Mouse (Mus musculus) forebrain, embryonic 12.5 days (tissue): ENCODE data around the gene Fam170b. TPM values are rescaled to one million over a fixed set of nuclear protein-coding genes. Genes with fewer than 3 reads are reported as not detected.

Source experiments
- ATAC-seq: fragments of 200-750 bp; cut with Nextera tagmentation; 2 replicates; pipeline ENCODE4 v1.8.0; 2017; ENCODE audit warnings: moderate TSS enrichment; ENCODE audit not compliant: low FRiP score
- H3K27ac ChIP-seq: fragments of 300-500 bp; sonication (generic); 2 replicates; pipeline ENCODE4 v1.5.1; 2016; ENCODE audit warnings: mild to moderate bottlenecking
- H3K27me3 ChIP-seq: fragments of 300-500 bp; sonication (generic); 2 replicates; pipeline ENCODE4 v1.6.1; 2016; ENCODE audit warnings: mild to moderate bottlenecking
- H3K36me3 ChIP-seq: fragments of 300-500 bp; sonication (generic); replicated peaks from 2 replicates; pipeline ENCODE4 v1.6.1; 2016; ENCODE audit warnings: mild to moderate bottlenecking
- H3K4me1 ChIP-seq: fragments of 300-500 bp; sonication (generic); 2 replicates; pipeline ENCODE4 v1.6.1; 2016
- H3K4me2 ChIP-seq: fragments of 300-500 bp; sonication (generic); 2 replicates; pipeline ENCODE4 v1.6.1; 2016; ENCODE audit warnings: mild to moderate bottlenecking, moderate library complexity
- H3K4me3 ChIP-seq: fragments of 300-500 bp; sonication (generic); replicated peaks from 2 replicates; pipeline ENCODE4 v1.5.1; 2016; ENCODE audit warnings: mild to moderate bottlenecking
- H3K9ac ChIP-seq: fragments of 300-500 bp; sonication (generic); 2 replicates; pipeline ENCODE4 v1.6.1; 2016; ENCODE audit warnings: mild to moderate bottlenecking
- H3K9me3 ChIP-seq: fragments of 300-500 bp; sonication (generic); 2 replicates; pipeline ENCODE4 v1.6.1; 2016
- WGBS: fragments of 180-500 bp; shearing (Covaris S2); methylation state at CpG from one replicate; pipeline ENCODE4 v1.1.7; 2016; 5-methylcytosine and 5-hydroxymethylcytosine counted together
- polyA plus RNA-seq: library from polyadenylated mRNA; unstranded; fragments of >200 nt; fragmentation: Nextera tagmentation; extraction: Ambion mirVana; gene quantifications from 2 replicates; pipeline ENCODE4 v1.2.1, GENCODE M21; 2016

The Fam170b gene
- polyA plus RNA-seq, 1 experiment from 2014 or later = not detected

DNA sequence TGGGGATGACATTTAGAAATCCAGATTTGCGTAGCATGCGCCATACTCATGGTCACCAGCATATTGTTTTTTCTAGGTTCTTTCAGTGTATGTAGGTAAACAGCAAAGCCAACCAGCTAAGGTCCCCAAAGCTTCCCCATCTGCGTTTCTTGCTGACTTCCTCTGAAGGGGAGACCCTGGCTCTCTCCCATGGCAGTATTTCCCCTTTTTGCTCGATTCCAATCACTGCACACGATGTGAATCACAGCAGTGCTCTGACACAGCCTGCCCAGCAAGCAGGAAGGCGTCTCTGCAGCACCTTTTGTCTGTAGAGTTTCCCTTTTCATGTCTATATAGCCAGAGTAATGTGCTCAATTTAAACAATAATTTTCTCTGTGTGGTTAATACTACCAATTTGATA is 21.3 kb upstream of the Fam170b start:
- 67% methylated on average over 6 of the region's 6 CpGs for WGBS
- no peak for ATAC-seq
- no peak overlapping the region for H3K4me2 ChIP-seq
- no peaks in the 10 kb centered on the region for H3K36me3 ChIP-seq
- no peaks in the 10 kb centered on the region for H3K9me3 ChIP-seq
- H3K27me3 ChIP-seq = no peaks in the 10 kb centered on the region
- H3K4me1 ChIP-seq = no peaks in the 10 kb centered on the region
- H3K4me3 ChIP-seq = no peak overlapping the region
- H3K27ac ChIP-seq = no peak overlapping the region
- no peak overlapping the region for H3K9ac ChIP-seq

DNA sequence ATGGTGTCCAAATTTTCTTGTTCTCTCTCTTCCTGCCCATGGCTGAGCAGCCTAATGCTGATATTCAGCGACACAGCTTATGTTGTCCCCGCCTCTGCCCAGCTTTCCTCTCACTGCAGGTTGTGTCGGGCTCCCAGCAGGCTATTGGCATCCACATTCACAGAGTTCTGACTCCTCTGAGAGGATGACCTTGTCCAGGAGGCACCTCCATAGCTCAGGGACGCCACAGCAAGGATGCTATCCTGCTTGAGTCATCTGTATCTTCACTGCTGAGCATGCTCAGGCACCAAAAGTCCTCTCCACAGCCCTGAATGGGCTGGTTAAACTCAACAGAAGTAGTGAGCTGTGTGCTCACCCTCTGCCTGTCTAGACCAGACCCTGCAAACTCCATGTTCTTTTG is 18.8 kb upstream of the Fam170b start:
- Histone ChIP-seq H3K4me2 (no peak overlapping the region), H3K9ac (no peak overlapping the region), H3K27me3 (no peaks in the 10 kb centered on the region; the same call in 1 of the 2 replicates), H3K36me3 (no peaks in the 10 kb centered on the region), H3K4me3 (no peak overlapping the region), H3K9me3 (no peaks in the 10 kb centered on the region), H3K27ac (no peak overlapping the region), H3K4me1 (no peaks in the 10 kb centered on the region)
- ATAC-seq = no peak
- 62% methylated on average over 4 of the region's 4 CpGs for WGBS

DNA sequence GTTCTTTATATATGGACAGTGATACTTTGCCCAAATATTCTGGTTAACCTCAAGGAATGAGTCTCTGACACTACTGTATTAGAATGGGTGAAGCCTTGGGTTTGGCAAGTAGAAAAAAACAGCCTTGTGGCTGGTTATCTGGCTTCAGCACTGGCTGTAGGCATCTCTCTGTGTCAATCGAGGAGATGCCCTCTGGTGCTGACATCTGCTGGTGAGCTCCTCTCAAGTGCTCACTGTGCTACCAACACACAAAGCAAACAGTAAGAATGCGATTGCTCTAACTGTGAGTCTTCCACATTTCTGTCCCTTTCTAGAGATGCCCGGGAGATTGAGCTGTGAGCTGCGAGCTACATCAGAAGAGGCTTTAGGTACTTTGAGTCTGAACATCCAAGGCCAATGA is 17.2 kb upstream of the Fam170b start:
- 75% methylated on average over 4 of the region's 4 CpGs for WGBS
- Histone ChIP-seq H3K9me3 (no peaks in the 10 kb centered on the region), H3K27me3 (no peaks in the 10 kb centered on the region; the same call in 1 of the 2 replicates), H3K27ac (no peak overlapping the region), H3K9ac (no peak overlapping the region), H3K4me3 (no peak overlapping the region), H3K4me1 (no peaks in the 10 kb centered on the region), H3K36me3 (no peaks in the 10 kb centered on the region), H3K4me2 (no peak overlapping the region)
- ATAC-seq = no peak

DNA sequence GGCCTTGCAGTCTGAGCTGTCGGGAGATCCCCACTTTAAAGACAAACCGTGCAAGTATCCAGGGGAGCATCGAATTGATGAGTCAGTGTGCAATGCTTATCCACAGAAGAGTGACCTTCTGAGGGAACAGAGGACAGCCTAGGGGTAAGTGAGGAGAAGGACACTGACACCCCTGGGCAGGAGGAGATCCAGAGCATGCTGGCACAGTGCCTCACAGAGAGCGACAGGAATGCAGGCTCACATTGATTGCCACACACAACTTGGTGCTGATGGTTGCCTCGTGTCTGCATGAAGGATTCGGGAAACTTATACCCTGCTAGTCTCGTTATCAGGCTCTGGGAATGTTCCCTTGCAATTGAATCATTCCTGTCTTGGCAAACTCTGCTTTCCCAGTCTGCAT is 16.5 kb upstream of the Fam170b start:
- Histone ChIP-seq H3K4me3 (no peak overlapping the region), H3K9me3 (no peaks in the 10 kb centered on the region), H3K27me3 (no peaks in the 10 kb centered on the region; the same call in 1 of the 2 replicates), H3K4me2 (no peak overlapping the region), H3K9ac (no peak overlapping the region), H3K36me3 (no peaks in the 10 kb centered on the region), H3K4me1 (no peaks in the 10 kb centered on the region), H3K27ac (no peak overlapping the region)
- 69% methylated on average over 7 of the region's 7 CpGs for WGBS
- no peak for ATAC-seq

DNA sequence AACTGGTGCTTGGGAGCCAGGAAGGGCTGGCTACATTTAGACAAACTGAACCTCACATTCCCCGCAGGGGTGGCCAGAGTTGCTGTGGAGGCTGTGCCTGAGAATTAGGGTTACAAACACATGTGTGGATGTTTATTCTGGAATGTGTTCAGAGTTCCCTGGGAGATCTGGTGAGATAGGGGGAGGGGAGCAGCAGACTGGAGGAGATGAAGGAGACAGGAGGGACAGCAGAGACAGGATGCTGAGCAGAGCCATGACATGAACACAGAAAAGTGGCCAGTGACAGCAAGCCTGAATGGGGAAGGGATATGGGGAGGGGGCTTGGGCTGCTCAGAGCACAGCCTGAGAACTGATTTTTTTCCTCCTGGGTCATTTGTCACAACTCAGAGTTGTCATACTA is 14.5 kb upstream of the Fam170b start:
- WGBS = 65% methylated on average over 1 of the region's 1 CpGs

DNA sequence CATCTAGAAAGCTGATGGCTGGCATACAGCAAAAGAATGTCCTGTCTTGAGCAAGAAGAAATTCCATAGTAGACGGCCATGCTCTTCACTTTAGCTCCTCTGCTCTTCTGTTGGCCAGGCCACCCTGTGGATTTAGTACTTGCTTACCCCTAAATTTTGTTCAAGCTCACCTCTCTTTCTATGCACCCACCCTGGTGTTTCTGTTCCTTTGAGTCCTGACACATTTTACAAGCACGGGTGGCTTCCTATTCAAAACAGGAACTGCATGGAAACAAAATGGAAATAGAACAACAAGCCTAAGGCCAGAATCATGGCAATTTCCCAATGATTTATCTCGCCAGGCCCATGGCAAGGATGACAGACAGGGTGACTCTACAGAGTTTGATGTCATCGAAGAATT is 10.9 kb upstream of the Fam170b start:
- H3K27me3 ChIP-seq = peaks cover 3% of the 10 kb centered on the region; the same call in 1 of the 2 replicates
- H3K4me2 ChIP-seq = no peak overlapping the region
- no peaks in the 10 kb centered on the region for H3K36me3 ChIP-seq
- no peaks in the 10 kb centered on the region for H3K9me3 ChIP-seq
- no peak overlapping the region for H3K4me3 ChIP-seq
- no peak overlapping the region for H3K9ac ChIP-seq
- WGBS = 88% methylated on average over 4 of the region's 4 CpGs
- H3K27ac ChIP-seq = no peak overlapping the region
- H3K4me1 ChIP-seq = peaks cover 10% of the 10 kb centered on the region
- no peak for ATAC-seq

More for the DNA sequence above, 14.5 kb upstream of the Fam170b start:
- ATAC-seq = no peak
- H3K4me3 ChIP-seq = no peak overlapping the region
- no peaks in the 10 kb centered on the region; the same call in 1 of the 2 replicates for H3K27me3 ChIP-seq
- H3K4me2 ChIP-seq = no peak overlapping the region
- H3K9me3 ChIP-seq = no peaks in the 10 kb centered on the region
- H3K9ac ChIP-seq = no peak overlapping the region
- H3K4me1 ChIP-seq = no peaks in the 10 kb centered on the region
- no peak overlapping the region for H3K27ac ChIP-seq
- H3K36me3 ChIP-seq = no peaks in the 10 kb centered on the region

DNA sequence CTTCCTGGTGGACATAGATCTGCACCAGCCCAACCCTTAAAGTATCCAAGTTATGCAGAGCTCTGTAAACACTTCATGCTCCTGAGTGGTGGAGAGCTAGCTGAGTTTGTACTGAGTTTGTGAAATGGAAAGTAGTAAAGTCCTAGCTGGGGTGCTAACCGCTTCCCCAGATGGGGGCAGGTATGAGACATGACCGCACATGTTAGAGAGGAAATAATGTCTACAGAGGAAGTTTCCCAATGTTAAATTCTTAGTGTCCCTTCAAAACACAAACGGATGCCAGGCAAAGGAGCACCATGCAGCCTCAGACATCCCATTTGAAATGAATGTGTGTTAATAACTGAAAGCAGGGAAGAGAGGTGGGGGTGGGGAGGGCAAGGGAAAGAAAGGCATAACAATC is 9.9 kb upstream of the Fam170b start:
- Histone ChIP-seq H3K4me3 (no peak overlapping the region), H3K9ac (no peak overlapping the region), H3K9me3 (no peaks in the 10 kb centered on the region), H3K27me3 (peaks cover 3% of the 10 kb centered on the region; the same call in 1 of the 2 replicates), H3K4me1 (peaks cover 10% of the 10 kb centered on the region), H3K27ac (no peak overlapping the region), H3K4me2 (no peak overlapping the region), H3K36me3 (no peaks in the 10 kb centered on the region)
- WGBS = 87% methylated on average over 3 of the region's 3 CpGs
- ATAC-seq = no peak

DNA sequence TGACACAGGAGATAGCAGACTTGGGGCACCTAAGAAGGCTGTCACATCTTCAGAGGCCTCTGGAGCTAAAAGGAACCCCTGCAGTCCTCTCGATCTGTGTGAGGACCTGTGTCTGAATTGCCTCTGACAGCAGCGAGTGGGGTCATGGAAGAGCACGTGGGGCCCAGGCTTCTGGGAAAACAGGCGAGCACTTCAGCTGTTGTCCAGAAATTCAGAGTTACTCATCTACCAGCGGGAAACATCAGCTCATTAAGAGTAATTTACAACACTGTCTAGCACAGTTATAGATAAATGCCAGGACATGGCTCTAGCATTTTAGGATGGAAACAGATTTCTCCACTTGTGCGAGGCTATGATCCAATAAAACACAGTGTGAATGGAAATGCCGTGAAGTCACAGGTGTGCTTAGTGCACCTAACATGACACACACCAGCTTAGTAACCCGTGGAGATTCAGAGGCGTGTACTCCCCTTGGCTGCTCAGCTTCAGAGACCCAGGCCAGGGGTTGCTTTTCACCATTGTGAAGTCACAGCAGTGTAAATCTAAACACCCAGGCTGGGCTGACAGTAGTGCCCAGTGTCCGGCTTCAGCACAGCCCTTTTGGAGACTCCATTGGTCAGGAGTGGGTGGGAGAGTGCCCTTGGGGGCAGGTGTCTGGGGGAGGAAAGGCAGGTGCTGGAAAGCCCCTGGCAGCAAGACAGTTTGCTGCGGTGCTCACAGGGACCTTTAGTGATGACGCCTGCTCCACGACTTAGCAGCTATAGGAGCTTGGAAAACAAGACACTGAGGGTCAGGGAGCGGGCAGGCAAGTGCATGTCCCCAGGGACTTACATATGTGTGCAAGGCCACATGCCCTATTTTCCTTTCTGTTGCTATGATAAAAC is 9.3 kb upstream of the Fam170b start:
- no peak for ATAC-seq
- Histone ChIP-seq H3K4me3 (no peak overlapping the region), H3K4me2 (no peak overlapping the region), H3K9ac (no peak overlapping the region), H3K27ac (no peak overlapping the region), H3K4me1 (peaks cover 10% of the 10 kb centered on the region), H3K9me3 (no peaks in the 10 kb centered on the region), H3K27me3 (peaks cover 3% of the 10 kb centered on the region; the same call in 1 of the 2 replicates), H3K36me3 (no peaks in the 10 kb centered on the region)
- WGBS = 64% methylated on average over 14 of the region's 14 CpGs

DNA sequence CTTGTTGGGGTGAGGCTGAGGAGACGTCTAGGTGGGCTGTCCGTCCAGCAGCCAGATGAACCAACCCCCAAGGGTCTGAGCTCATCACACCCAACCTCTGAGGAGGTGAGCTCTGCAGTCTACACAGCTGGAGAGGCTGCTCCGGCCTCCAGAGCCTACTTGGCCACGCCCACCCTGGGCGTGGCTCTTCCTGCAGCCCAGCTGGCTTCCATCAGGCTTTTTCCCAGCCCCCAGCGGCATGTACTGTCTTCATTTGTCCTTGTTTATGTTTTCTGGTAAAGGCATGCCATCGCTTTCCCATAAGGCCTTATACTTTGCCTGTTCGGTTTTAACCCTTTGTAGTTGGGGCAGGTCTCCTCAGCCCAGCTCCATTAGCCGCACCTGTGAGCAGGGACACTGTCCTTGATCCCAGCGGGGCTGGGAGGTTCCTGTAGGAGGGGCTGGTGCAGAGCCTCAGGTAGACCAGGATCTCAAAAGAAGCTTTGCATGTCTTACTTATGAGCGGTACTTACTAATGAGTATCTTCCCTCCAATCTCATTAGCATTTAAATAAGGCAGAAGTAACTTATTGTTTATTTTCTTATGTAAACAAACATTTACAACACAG is 8.2 kb upstream of the Fam170b start:
- H3K9me3 ChIP-seq = no peaks in the 10 kb centered on the region
- no peak overlapping the region for H3K9ac ChIP-seq
- H3K36me3 ChIP-seq = no peaks in the 10 kb centered on the region
- 7% methylated on average over 11 of the region's 11 CpGs for WGBS
- H3K4me2 ChIP-seq = peak overlapping the region; percentile 23
- peaks cover 3% of the 10 kb centered on the region; the same call in 1 of the 2 replicates for H3K27me3 ChIP-seq
- 0 out of 2 replicates have a peak, but pooled peaks have one; percentile 64 for ATAC-seq
- no peak overlapping the region for H3K4me3 ChIP-seq
- no peak overlapping the region for H3K27ac ChIP-seq
- H3K4me1 ChIP-seq = peaks cover 10% of the 10 kb centered on the region

DNA sequence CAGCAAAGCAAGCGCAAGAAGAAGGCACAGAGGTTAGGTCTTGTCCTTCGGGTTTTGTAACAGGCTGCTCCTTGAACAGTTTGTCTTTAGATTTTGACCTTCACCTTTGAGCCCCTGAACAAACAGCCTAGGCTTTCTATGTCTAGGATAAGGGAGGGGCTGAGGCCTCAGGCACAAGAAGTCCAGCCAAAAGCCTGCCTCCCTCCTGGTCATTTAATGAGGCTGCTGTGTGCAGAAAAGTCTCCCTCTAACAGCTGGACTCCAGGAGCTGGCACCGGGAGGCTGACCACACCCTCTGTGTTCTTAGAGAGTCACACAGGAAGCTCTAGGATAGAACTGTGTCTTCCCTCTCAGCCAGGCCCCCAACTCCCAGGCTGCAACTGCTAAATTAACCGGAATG is 6.6 kb upstream of the Fam170b start:
- H3K9ac ChIP-seq = no peak overlapping the region
- no peaks in the 10 kb centered on the region for H3K36me3 ChIP-seq
- H3K4me1 ChIP-seq = peaks cover 10% of the 10 kb centered on the region
- H3K27ac ChIP-seq = no peak overlapping the region
- ATAC-seq = no peak
- 70% methylated on average over 4 of the region's 4 CpGs for WGBS
- no peaks in the 10 kb centered on the region for H3K9me3 ChIP-seq
- peaks cover 3% of the 10 kb centered on the region; the same call in 1 of the 2 replicates for H3K27me3 ChIP-seq
- no peak overlapping the region for H3K4me3 ChIP-seq
- H3K4me2 ChIP-seq = no peak overlapping the region

DNA sequence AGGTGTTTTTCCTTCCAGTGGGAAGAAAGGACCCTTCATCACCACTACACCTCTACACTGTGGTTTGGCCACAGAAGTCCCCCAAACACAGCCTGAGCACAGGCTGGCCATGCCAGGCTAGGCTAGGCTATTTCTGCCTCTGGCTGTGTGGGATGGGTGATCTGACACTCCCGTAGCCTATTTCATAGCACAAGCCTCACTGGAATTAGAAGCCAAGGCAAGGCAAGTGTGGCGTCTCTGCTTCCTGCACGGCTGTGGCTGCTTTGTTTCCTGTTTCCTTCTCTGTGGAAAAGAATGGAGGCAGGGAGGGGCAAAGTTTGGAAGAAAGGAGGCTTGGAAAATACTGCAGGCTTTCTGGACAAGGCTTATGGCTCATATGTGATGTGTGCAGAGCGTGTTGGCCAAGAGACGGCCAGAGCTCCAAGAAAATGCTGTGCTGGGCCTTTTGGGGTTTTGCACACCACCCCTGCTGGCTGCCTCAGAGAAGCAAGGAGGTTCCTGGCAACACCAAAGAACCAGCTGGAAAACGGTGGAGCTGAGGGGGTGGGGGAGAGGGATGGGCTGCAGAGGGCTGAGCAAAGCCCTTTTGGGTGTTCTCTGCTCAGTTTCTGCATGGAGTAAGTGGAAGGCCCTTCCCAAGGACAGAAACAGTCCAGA is 5.6 kb upstream of the Fam170b start:
- WGBS = 56% methylated on average over 6 of the region's 6 CpGs

DNA sequence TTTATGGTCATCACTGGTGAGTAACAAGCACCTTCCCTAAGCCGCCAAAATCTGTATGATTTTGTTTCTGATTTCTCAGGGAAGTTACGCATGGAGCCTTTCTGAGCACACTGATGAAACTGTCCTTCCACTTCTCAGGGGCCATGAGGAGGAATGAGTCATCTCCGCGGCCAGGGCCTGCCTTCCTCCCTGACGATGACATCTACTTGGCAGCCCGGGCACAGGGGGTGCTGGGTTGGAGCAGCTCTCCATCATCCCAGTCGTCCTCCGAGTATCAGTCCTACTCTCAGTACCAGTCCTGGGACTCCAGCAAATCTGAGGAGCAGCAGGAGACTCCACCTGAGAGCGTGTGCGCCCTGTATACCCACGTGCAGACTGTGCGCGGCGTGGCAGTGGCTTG is 1.4 kb downstream of the Fam170b start:
- no peaks in the 10 kb centered on the region for H3K36me3 ChIP-seq

More for the DNA sequence above, 5.6 kb upstream of the Fam170b start:
- Histone ChIP-seq H3K27ac (no peak overlapping the region), H3K36me3 (no peaks in the 10 kb centered on the region), H3K9me3 (no peaks in the 10 kb centered on the region), H3K9ac (no peak overlapping the region), H3K4me2 (no peak overlapping the region), H3K27me3 (peaks cover 3% of the 10 kb centered on the region; the same call in 1 of the 2 replicates), H3K4me1 (peaks cover 10% of the 10 kb centered on the region), H3K4me3 (no peak overlapping the region)
- ATAC-seq = no peak

More for the DNA sequence above, 1.4 kb downstream of the Fam170b start:
- Histone ChIP-seq H3K4me3 (no peak overlapping the region), H3K27ac (no peak overlapping the region), H3K9me3 (no peaks in the 10 kb centered on the region), H3K27me3 (0 out of 2 replicates have a peak, but pooled peaks cover 3% of the 10 kb centered on the region), H3K4me1 (no peaks in the 10 kb centered on the region), H3K9ac (no peak overlapping the region), H3K4me2 (no peak overlapping the region)
- 93% methylated on average over 14 of the region's 14 CpGs for WGBS
- no peak for ATAC-seq
